Mouse (Mus musculus) layer of hippocampus, adult 9-10 months (tissue): ENCODE measurements at regions not wholly inside any gene's neighbourhood (a gene's known extent, or its start where the extent isn't known, plus 50 kb on each side); places are given as distances from the start of the nearest gene placed in this dataset.

Experiments used
- DNase-seq: peaks from one replicate; pipeline ENCODE4 v3.0.0; 2022; ENCODE audit warnings: low spot score

- DNase-seq: no peak
Measured at GRCm38 (mm10) chr10:39250039-39250438, 86.4 kb upstream of the Ccn6 start.

GRCm38 (mm10) chr10:39248486-39248885 lies 84.9 kb upstream of the Ccn6 start:
- DNase-seq: no peak

GRCm38 (mm10) chr10:39246984-39247383 lies 83.4 kb upstream of the Ccn6 start:
- DNase-seq: no peak

- no peak for DNase-seq
Measured at GRCm38 (mm10) chr10:39245141-39245540, 81.5 kb upstream of the Ccn6 start.

GRCm38 (mm10) chr10:39244061-39244460 lies 80.5 kb upstream of the Ccn6 start:
- no peak for DNase-seq

- DNase-seq: no peak
Measured at GRCm38 (mm10) chr10:39242398-39242797, 78.8 kb upstream of the Ccn6 start.

GRCm38 (mm10) chr10:39241922-39242321 lies 78.3 kb upstream of the Ccn6 start:
- DNase-seq: no peak

- DNase-seq: no peak
Measured at GRCm38 (mm10) chr10:39241486-39241885, 77.9 kb upstream of the Ccn6 start.

GRCm38 (mm10) chr10:39240966-39241365 lies 77.4 kb upstream of the Ccn6 start:
- DNase-seq: no peak

GRCm38 (mm10) chr10:39240178-39240791 lies 76.7 kb upstream of the Ccn6 start:
- DNase-seq: no peak

- DNase-seq: peak; percentile 84
Measured at GRCm38 (mm10) chr10:39239498-39240177, 76.0 kb upstream of the Ccn6 start.

GRCm38 (mm10) chr10:39238596-39238995 lies 75.0 kb upstream of the Ccn6 start:
- no peak for DNase-seq

- DNase-seq: no peak
Measured at GRCm38 (mm10) chr10:39237549-39237948, 74.0 kb upstream of the Ccn6 start.

- DNase-seq: no peak
Measured at GRCm38 (mm10) chr10:39233926-39234450, 70.4 kb upstream of the Ccn6 start.

- no peak for DNase-seq
Measured at GRCm38 (mm10) chr10:39233191-39233590, 69.6 kb upstream of the Ccn6 start.

- no peak for DNase-seq
Measured at GRCm38 (mm10) chr10:39230634-39231410, 67.2 kb upstream of the Ccn6 start.

- no peak for DNase-seq
Measured at GRCm38 (mm10) chr10:39229233-39229632, 65.6 kb upstream of the Ccn6 start.

- DNase-seq: no peak
Measured at GRCm38 (mm10) chr10:39228027-39228426, 64.4 kb upstream of the Ccn6 start.

GRCm38 (mm10) chr10:39227499-39227942 lies 63.9 kb upstream of the Ccn6 start:
- no peak for DNase-seq

- no peak for DNase-seq
Measured at GRCm38 (mm10) chr10:39226518-39226917, 62.9 kb upstream of the Ccn6 start.

- no peak for DNase-seq
Measured at GRCm38 (mm10) chr10:39224449-39225094, 61.0 kb upstream of the Ccn6 start.

- DNase-seq: no peak
Measured at GRCm38 (mm10) chr10:39221028-39221427, 57.4 kb upstream of the Ccn6 start.
